Mouse (Mus musculus): ENCODE measurements around the gene Cyp39a1.

- TF ChIP-seq EP300 (IDR thresholded peaks at IDR 0.05; ENCODE audit: insufficient read depth, low read depth, low read length) (no peak), POLR2A (IDR thresholded peaks at IDR 0.05; ENCODE audit: insufficient read depth, low read depth, low read length) (no peak)
These were observed 64.8 kb downstream of the Cyp39a1 start for GRCm38 (mm10) chr17:43731976-43732375.
